Mouse (Mus musculus): ENCODE measurements at regions not wholly inside any gene's neighbourhood (a gene's known extent, or its start where the extent isn't known, plus 50 kb on each side); places are given as distances from the start of the nearest gene placed in this dataset.

- TF ChIP-seq CTCF (IDR thresholded peaks at IDR 0.05; ENCODE audit: borderline replicate concordance, insufficient read depth, low read depth, low read length) (no peak), POLR2A (IDR thresholded peaks at IDR 0.05; ENCODE audit: borderline replicate concordance, insufficient read depth, low read length) (no peak)
Measured at GRCm38 (mm10) chr10:120291912-120292311, 65.0 kb downstream of the Llph start.

Measured in cerebellum, adult 2 months (tissue).